Mouse (Mus musculus): ENCODE measurements around the gene Traf1. TPM values are rescaled to one million over a fixed set of nuclear protein-coding genes. Genes with fewer than 3 reads are reported as not detected.

The Traf1 gene
- total RNA-seq, 4 experiments from 2014 or later: 2.2 to 5.8 (median 3.3) TPM

DNA sequence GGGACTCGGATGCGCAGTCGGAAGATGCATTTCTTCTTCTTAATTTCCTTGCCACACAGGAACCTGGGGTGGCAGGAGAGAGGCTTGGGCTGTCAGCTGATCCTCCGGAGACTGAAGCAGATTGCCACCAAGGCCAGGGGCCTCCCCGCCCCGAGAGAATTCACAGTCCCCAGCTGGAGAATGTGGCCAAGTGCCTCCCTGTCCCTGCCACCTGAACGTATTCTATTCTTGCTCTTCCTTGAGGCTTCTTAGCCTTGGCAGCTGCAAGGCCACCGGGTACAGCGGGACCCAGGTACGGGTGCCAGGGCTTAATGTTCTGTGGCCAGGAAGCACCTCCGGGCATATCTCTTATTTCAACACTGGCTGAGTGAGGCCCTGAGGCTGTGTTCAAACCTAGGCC is 61.9 kb downstream of the Traf1 start:
- DNase-seq: no peak

DNA sequence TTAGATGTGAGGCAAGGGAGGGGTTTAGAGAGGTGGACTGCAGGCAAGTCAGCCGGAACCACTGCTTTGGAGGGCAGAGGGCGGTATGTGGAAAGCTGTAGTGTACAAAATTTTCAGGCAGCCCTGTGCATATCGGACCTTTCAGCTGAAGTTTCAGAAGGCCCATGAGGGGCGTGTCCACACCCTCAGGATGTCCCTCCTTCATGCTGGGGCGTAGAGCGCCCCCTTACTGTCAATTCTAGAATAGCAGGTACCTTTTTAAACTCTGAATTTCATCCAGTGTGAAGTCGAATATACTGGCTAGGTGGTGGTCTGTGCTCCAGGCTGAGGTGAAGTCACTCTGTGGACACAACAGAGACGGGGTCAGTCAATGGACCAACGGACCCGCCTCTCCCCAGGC is 63.8 kb downstream of the Traf1 start:
- DNase-seq: no peak

DNA sequence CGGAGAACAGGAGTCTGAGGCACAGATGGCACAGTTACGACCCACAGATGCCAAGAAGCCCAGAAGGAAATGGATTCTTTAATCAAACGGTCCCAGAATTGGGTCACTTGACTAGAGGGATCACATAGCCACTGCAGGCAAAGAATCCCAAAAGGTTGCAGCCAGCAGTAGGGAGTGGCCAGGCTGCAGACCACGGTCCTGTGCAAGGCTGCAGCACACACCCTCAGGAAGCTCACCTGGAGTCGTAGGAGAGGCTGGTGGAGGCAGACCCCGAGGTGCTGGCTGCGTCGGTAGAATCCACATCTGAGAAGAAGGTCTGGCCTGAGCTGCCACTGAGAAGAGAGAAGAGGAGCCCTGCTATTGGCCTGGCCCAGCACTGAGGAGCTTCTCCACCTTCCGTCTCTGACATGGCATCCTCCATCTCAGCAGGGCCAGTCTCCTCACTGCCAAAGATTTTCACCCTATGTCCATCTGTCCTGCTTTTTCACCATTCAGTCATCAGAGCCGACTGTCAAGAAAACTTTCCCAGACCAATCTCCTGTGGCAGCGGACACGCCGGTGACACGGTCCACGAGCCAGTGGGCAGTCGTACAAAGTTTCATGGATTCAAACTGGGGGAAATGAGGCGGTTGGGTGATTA is 64.6 kb downstream of the Traf1 start:
- DNase-seq: no peak

DNA sequence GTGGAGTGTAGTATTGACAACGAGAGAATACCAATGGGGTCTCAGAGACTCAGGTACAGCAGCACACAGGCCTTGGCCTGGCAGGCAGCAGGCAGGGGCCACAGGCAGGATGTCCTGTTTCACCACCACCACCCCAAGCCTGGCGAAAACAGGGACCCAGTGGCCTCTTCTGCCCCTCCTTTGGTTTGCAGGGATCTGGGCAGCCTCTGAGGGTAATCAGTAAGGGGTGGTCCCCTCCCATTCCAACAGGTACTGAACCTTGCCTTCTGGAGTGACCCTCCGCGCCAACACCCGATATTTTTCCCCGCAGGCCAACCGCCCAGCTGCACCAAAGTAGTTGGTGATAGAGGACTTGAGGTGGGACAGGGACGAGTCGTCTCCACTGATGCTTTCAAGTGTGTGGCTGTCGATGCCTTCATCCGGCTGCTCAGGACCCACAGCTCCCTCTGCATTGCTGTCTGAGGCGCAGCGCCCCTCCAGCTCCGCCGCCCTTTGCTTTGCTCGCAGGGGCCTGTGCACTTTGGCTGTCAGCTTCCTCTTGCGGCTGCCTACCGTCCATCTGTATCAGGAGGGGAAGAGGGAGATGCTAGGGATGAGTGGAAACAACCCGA is 66.0 kb downstream of the Traf1 start:
- no peak for DNase-seq

DNA sequence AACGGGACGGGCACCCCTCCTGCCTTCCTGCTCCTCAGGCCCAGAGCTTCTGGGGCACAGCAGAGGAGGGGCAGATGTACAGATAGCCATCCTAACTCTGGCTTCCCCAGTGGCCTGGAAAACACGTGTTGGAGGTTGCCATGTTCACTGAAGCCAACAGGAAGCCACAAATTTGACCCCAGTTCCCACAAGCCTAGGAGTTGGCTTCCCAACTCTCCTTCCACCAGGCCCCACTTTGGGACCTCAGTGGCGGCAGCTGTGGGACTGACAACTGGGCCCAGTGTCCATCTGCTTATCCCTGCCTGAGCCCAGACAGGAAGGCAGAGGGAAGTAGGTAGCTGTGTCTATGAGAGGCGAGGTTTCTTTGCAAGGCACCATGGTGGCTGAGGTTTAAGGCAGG is 67.6 kb downstream of the Traf1 start:
- no peak for DNase-seq

Other genes with a start within 250 kb of the Traf1 start
- gene Gapvd1, start 206.5 kb downstream of the Traf1 start, total RNA-seq (2022): 10 to 100 TPM; 69.2 to 84.9 (median 78.4) TPM
- gene Hspa5, start 189.8 kb downstream of the Traf1 start, total RNA-seq (2022): 100 to 1,000 TPM; 553 to 818 (median 637) TPM
- 10 to 100 TPM; 26.4 to 33.2 (median 29.0) TPM for gene Rabepk, start 161.9 kb downstream of the Traf1 start, total RNA-seq (2022)
- gene Fbxw2, start 135.5 kb downstream of the Traf1 start, total RNA-seq (2022): 10 to 100 TPM; 65.3 to 90.7 (median 79.0) TPM
- under 1 TPM in 1 of 4 experiments, not detected in 3; 0.16 TPM for gene Gm34653, start 128.8 kb downstream of the Traf1 start, total RNA-seq (2022)
- 1 to 10 TPM in 1 of 4 experiments, under 1 TPM in 3; 0.41 to 1.4 (median 0.74) TPM for gene Cutal, start 87.4 kb downstream of the Traf1 start, total RNA-seq (2022)
- gene Psmd5, start 86.8 kb downstream of the Traf1 start, total RNA-seq (2022): 10 to 100 TPM; 42.6 to 49.8 (median 45.8) TPM
- gene Phf19, start 47.7 kb downstream of the Traf1 start, total RNA-seq (2022): 1 to 10 TPM; 2.4 to 4.5 (median 3.6) TPM
- under 1 TPM in 3 of 4 experiments, not detected in 1; 0.32 to 0.38 (median 0.35) TPM for gene Hc, start 99.7 kb upstream of the Traf1 start, total RNA-seq (2022)
- gene AI182371, start 139.8 kb upstream of the Traf1 start, total RNA-seq (2022): 1 to 10 TPM in 1 of 4 experiments, under 1 TPM in 3; 0.21 to 1.5 (median 0.71) TPM
- 10 to 100 TPM; 16.4 to 30.7 (median 23.5) TPM for gene Cntrl, start 147.7 kb upstream of the Traf1 start, total RNA-seq (2022)
- gene Rab14, start 239.3 kb upstream of the Traf1 start, total RNA-seq (2022): 100 to 1,000 TPM; 212 to 225 (median 218) TPM

All from adrenal gland, adult 8-10 months (tissue).